Mouse (Mus musculus) right cerebral cortex, adult 2 months (tissue): Measurements from ENCODE around the gene Rpl5.
"Not testable (repeated sequence)": the region's sequence is repeated elsewhere in the genome, so short reads cannot be mapped to it uniquely, and the experiment has no call there.

Source experiments
- DNase-seq, 2 experiments: peaks; one replicate each; pipeline ENCODE4 v3.0.0; 2021 to 2022; ENCODE audit warnings: low spot score in 2 of 2

The Rpl5 gene

GRCm38 (mm10) chr5:107900206-107901013, at the start of gene Rpl5:
Gene Rpl5, plus strand, starts transcription at chr5:107900502.
- peak; percentile 98 for DNase-seq

DNA sequence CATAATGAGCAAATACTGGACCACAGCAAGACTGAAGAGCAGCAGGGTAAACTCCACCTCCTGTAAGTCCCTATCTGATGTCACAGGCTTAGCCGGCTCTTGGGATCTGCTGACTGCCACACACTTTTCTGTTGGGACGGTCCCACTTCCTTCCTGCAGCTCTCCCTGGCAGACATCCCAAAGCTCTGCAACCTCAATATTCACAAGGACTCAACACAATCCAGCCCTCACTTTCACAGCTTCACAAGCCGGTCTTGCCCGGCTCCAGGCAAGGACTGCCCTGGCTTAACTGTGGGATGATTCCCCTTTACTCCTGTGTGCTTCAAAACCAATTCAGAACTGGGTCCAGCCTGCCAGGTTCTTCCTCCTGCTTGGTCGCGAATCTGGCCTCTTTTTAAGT, 46.5 kb upstream of the Rpl5 start:
- DNase-seq = no peak

DNA sequence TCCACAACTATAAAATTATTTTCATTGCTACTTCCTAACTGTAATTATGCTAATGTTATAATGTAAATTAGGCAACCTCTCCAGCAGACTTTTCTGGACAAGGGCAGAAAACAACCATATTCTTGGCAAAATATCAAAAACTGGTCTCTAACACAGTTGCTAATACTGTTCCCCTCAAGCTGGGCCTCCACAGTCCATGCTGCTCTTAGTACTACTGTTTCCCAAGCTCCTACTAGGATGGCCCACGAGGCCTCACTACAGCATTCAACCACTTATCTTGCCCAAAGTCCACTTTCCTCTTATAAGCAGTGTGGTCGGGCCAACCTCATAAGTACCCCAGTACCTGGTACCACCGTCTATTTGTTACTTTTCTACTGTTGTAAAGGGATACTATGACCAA, 45.7 kb upstream of the Rpl5 start:
- DNase-seq = no peak

- no peak for DNase-seq
These were observed 44.8 kb upstream of the Rpl5 start for GRCm38 (mm10) chr5:107855546-107855945.

- no peak for DNase-seq
These were observed 41.3 kb upstream of the Rpl5 start for GRCm38 (mm10) chr5:107858963-107859362.

GRCm38 (mm10) chr5:107863971-107864370, 36.3 kb upstream of the Rpl5 start:
- DNase-seq = no peak

DNA sequence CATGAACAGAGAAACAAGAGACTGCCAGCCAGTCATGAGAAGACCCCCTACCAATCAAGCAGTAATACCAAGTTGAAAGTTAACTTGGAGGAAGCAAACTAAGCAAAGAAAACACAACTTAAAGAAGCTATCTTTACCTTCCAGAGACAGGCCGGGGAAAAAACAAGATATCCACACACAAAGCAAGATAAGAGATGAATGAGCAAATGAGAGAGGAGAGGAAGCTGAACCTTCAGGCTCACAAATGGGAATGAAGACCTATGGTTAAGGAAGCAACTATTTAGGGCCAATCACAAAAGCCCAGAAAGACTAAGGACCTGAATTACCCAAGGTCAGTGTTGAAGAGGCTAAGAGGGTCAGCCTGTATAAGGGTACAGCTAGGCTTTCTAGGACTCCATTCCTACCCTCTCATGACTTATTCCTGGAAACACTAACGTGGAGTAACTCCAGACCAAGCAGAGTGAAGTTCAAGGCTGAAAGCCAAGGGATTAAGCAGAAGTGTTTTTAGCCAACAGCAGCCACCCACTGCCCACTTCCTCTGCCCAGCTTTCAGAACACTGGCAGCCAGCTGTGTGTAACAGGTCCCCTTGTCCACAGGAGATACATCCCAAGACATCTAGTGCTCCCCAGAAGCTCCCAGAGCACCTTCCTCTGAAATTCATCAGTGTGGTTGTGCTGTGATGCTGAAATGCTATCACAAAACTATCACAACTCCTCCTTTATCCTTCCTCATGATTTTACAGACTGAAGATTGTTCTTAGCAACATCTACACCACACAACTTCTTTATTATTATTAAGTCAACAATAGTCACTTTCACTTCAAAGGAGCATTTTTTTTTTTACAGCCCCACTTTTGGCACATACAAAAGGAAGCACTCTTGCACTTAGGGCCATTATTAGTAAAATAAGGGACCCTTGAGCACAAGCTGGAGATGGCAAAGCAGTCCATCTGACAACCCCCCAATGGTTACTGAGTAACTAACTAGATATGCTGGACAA, 33.9 kb upstream of the Rpl5 start:
- DNase-seq = no peak

DNA sequence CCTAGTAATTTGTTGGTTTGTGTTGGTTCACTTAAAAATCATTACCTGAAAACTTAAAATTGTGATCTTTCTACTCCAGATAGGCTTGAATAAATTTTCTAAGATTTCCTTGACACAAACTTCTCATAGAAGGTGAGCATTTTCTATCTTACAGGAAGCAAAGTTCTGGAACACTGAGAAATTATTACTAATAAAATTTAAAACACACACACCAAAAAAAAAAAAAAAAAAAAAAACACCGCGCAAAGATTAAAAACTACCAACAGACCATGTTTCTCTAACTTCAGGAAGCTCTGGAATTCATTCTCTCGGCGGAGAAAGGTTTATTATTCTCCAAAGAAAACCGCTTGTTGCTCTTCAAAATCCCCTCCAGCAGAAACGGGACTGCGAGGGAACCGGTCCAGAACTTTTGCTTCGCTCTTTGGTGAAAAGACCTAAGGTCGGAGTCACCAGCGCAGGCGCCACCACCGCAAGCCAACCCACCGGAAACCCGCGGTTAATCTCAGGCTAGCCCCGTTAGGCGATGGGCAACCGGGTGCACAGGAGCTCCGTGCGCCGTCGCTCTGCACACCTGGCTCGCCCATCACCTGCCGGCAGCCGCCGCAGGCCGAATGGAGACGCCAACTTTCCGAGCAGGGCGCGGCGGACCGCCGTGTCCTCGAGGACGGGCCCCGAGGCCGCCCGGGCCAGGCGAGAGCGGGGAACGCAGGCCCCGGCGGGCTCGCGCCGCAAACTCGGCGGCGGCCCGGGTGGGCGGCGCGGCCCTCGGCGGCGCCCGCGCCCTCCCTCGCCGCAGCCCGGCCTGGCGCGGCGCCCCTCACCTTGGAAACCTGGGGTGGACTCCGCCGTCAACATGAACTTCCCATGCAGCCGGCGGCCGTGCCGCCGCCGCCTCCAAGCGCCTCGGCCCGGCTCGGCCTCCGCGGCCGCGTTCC, 32.1 kb upstream of the Rpl5 start:
- peak; percentile 41 to 42 for DNase-seq

GRCm38 (mm10) chr5:107868905-107869424, 31.3 kb upstream of the Rpl5 start:
- DNase-seq = peak; percentile 84 to 85

GRCm38 (mm10) chr5:107869701-107870100, 30.6 kb upstream of the Rpl5 start:
- no peak for DNase-seq

DNA sequence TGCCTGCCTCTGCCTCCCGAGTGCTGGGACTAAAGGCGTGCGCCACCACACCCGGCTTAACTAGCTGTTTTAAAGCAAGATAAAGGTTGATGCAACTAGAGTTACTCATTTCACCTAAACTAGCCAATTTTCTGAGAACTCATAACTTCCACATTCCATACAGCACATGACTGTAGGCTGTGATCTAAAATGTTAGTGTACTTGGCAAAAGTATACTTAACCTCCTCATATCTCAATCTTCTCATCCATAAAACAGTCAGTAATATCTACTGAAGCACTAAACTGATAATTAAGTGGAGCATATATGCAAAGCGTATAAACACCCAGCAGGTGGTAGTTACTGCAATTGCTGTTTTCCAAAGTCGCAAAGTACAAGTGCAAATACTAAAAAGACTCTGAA, 27.0 kb upstream of the Rpl5 start:
- no peak for DNase-seq

DNA sequence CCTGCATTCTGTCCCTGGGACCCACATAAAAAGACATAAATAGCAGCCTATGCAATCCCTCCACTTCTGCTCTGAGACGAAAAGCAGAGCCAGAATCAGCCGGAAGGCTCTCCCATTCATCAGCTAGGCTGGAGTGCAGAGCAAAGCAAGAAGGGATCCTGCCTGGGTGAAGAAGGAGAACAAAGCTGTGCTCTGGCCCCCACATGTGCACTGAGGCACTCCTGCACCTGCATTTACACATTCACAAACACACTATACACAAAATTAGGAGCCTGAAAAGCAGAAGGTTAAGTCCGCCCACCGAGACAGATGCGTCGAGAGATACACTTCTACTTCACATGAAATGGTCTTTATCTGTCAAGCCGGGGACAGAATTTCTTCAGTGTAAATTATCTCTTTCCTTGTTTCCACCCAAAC, 26.4 kb upstream of the Rpl5 start:
- DNase-seq = peak; percentile 32 to 53

- no peak for DNase-seq
These were observed 25.6 kb upstream of the Rpl5 start, which contains the start of gene Evi5 for GRCm38 (mm10) chr5:107874561-107875260. Gene Evi5, minus strand, starts transcription at chr5:107875107.

GRCm38 (mm10) chr5:107875261-107875611, 25.1 kb upstream of the Rpl5 start:
- no peak for DNase-seq

DNA sequence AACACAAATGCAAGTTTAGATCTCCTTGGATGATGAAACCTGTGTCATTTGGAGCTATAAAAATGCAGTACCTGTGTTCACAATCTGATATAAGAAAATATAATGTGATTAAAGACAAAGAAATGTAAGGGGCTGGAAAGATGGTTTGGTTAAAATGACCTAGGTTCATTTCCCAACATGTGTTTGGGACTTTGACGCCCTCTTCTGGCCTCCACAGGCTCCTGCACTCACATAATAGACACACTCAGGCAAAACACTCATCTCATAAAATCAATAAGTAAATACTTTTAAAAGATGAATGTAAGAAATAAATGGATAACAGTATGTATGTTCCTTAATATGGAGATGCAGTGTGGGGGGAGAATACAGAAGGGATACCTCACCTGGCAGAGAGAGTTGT, 23.2 kb upstream of the Rpl5 start:
- DNase-seq = no peak

DNA sequence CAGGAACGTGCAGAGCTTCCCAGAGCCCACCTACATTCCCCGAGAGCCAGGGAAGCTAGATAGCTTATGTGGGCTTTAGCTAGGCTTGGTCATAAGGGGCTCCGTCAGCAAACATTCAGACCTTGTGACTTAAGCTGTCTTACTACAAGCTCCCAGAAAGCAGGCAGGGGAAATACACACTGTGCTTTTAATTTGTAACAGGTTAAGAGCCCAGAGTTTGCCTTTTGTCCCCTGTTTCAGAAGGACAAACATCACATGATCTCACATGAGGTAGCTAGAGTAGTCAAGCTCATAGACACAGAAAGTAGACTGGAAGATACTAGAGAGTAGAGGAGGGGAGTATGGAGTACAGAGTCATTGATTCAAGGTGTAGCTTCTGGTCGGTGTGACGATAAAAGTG, 19.6 kb upstream of the Rpl5 start:
- no peak for DNase-seq

GRCm38 (mm10) chr5:107889994-107890888, 10.1 kb upstream of the Rpl5 start:
- no peak for DNase-seq

DNA sequence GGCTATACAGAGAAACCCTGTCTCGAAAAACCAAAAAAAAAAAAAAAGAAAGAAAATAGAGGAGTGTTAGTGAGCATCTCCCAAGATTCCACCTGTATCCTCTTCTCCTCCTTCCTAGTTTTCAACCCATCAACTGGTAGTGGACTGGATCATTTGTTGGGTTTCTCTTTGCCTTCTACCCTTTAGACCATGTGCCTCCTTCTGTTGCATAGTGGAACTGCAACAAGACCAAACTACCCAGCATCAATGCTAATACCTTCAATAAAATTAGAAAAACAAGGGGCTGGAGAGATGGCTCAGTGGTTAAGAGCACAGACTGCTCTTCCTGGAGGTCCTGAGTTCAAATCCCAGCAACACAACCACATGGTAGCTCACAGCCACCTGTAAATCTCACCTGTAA, 8.8 kb upstream of the Rpl5 start:
- DNase-seq = not testable (repeated sequence)

- DNase-seq = no peak
These were observed 5.6 kb upstream of the Rpl5 start for GRCm38 (mm10) chr5:107894676-107895075.

DNA sequence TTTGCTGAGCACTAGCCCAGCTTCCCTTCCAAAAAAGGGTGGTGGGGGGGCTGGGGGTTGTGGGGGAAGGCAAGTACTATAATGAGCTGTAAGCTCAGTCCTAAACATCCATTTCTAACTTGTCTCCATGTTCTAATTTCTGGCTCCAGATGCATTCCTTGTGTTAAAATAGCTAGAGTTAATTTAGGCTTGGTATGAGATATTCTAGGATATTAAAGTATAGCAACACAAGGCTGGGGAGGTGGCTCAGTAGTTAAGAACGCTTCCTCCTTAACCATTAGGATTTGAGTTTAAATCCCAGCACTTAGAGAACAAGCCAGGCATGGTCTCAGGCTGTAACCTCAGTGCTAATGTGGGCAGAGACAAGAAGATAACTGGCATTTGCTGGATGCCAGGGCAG, 4.0 kb upstream of the Rpl5 start:
- DNase-seq = no peak
